Mouse (Mus musculus) lung, embryonic 16.5 days (tissue): ENCODE measurements around the gene Olfr1513. TPM values are rescaled to one million over a fixed set of nuclear protein-coding genes. Genes with fewer than 3 reads are reported as not detected.
"Not testable (repeated sequence)": the region's sequence is repeated elsewhere in the genome, so short reads cannot be mapped to it uniquely, and the experiment has no call there.

Experiments
- ATAC-seq: fragments of 200-750 bp; cut with Nextera tagmentation; 2 replicates; pipeline ENCODE4 v1.8.0; 2017; ENCODE audit warnings: low read depth, mild to moderate bottlenecking, moderate library complexity
- H3K27ac ChIP-seq: fragments of 300-500 bp; sonication (generic); 2 replicates; pipeline ENCODE4 v1.5.1; 2014; ENCODE audit warnings: mild to moderate bottlenecking, control low read depth, low read length
- H3K27me3 ChIP-seq: fragments of 300-500 bp; sonication (generic); 2 replicates; pipeline ENCODE4 v1.6.1; 2014; ENCODE audit warnings: low read depth, low read length, mixed read lengths; ENCODE audit not compliant: control insufficient read depth, insufficient read depth
- H3K36me3 ChIP-seq: fragments of 300-500 bp; sonication (generic); 2 replicates; pipeline ENCODE4 v1.6.1; 2014; ENCODE audit warnings: low read length; ENCODE audit not compliant: control insufficient read depth, insufficient read depth
- H3K4me1 ChIP-seq: fragments of 300-500 bp; sonication (generic); replicated peaks from 2 replicates; pipeline ENCODE4 v1.6.1; 2014; ENCODE audit warnings: low read length, mixed read lengths; ENCODE audit not compliant: control insufficient read depth, insufficient read depth
- H3K4me2 ChIP-seq: fragments of 300-500 bp; sonication (generic); 2 replicates; pipeline ENCODE4 v1.6.1; 2014; ENCODE audit warnings: low read depth, low read length, control low read depth
- H3K4me3 ChIP-seq: fragments of 300-500 bp; sonication (generic); 2 replicates; pipeline ENCODE4 v1.5.1; 2014; ENCODE audit warnings: mild to moderate bottlenecking, low read length, control low read depth
- H3K9ac ChIP-seq: fragments of 300-500 bp; sonication (generic); 2 replicates; pipeline ENCODE4 v1.6.1; 2014; ENCODE audit warnings: low read length, control low read depth
- H3K9me3 ChIP-seq: fragments of 300-500 bp; sonication (generic); 2 replicates; pipeline ENCODE4 v1.6.1; 2016; ENCODE audit warnings: low read length; ENCODE audit not compliant: control insufficient read depth
- WGBS: fragments of 180-500 bp; shearing (Covaris S2); extraction: QIAGEN DNeasy Blood & Tissue Kit; methylation state at CpG from one replicate; pipeline ENCODE4 v1.1.7; 2014; 5-methylcytosine and 5-hydroxymethylcytosine counted together
- polyA plus RNA-seq: library from polyadenylated mRNA; unstranded; fragments of >200 nt; fragmentation: Nextera tagmentation; extraction: Ambion mirVana; gene quantifications from 2 replicates; pipeline ENCODE4 v1.2.1, GENCODE M21; 2015

Gene Olfr1513
- polyA plus RNA-seq, result not detected in 2 replicates

- no peak within 1 kb of the TSS for H3K9ac ChIP-seq
- no peak for ATAC-seq
- 65% methylated on average over 4 of the region's 4 CpGs for WGBS
These were observed at the start of gene Olfr1513 for GRCm38 (mm10) chr14:52356308-52356707. Gene Olfr1513, minus strand, starts transcription at chr14:52356408.

GRCm38 (mm10) chr14:52397279-52397678 is 41.1 kb upstream of the Olfr1513 start, which contains the start of gene Olfr1511:
Gene Olfr1511, minus strand, starts transcription at chr14:52397379.
- no peak for ATAC-seq
- Histone ChIP-seq H3K36me3 (no peaks in the 10 kb centered on the region), H3K27ac (no peak within 1 kb of the TSS), H3K9me3 (no peaks in the 10 kb centered on the region), H3K4me2 (no peak within 1 kb of the TSS), H3K27me3 (no peaks in the 10 kb centered on the region), H3K4me1 (no peaks in the 10 kb centered on the region), H3K9ac (no peak within 1 kb of the TSS), H3K4me3 (no peak within 1 kb of the TSS)
- WGBS, result 74% methylated on average over 4 of the region's 4 CpGs

More at GRCm38 (mm10) chr14:52356308-52356707, at the start of gene Olfr1513:
- Histone ChIP-seq H3K4me3 (no peak within 1 kb of the TSS), H3K4me2 (no peak within 1 kb of the TSS), H3K9me3 (no peaks in the 10 kb centered on the region), H3K4me1 (no peaks in the 10 kb centered on the region), H3K36me3 (no peaks in the 10 kb centered on the region), H3K27me3 (no peaks in the 10 kb centered on the region), H3K27ac (no peak within 1 kb of the TSS)

DNA sequence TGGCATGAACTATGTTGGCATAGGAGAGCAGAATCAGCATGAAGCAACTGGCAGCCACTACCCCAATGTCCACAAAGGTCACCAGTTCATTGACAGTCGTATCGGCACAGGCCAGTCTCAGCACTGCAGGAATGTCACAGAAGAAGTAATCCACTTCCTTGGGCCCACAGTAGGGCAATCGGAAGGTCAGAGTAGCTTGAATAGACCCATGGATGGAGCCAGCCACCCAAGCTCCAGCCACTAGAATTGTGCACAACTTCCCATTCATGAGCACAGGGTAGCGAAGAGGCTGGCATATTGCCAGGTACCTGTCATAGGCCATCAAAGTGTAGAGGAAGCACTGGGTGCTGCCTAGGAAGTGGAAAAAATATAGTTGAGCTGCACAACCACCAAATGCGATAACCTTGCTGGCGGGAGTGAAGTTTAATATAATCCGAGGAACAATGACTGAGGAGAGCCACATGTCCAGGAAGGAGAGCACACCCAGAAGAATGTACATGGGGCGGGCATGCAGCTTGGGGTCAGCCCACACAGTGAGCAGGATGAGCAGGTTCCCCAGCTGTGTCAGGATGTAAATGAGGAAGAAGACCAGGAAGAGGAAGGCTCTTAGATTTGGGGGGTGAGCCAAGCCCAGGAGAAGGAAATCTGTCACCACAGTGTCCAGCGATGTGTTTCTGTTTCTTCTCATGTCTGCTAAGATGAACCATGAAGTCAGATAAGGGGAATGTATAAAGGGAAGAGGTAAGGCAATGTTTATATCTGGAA is 34.1 kb upstream of the Olfr1513 start:
- ATAC-seq, H3K4me1 ChIP-seq: not testable (repeated sequence)
- WGBS, result 82% methylated on average over 8 of the region's 9 CpGs

DNA sequence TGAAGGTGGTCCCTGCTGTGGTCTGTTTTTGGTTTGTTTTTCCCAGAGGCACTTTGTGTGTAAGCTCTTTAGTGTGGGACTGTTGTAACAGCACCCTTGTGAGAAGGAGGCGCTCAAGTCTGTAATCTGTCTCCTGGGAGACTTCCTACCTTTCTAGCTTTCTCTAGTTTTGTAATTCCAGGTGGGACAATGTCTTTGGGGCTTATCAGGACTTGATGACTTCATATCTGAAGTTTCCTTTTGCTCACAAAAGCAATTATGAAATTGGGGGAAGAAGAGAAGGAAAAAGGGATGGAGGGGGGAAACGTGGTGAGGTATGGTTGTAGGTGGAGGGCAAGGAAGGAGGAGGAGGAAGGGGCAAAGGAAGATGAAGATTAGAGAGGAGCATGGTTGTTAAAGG is 22.9 kb upstream of the Olfr1513 start, which contains the start of gene Olfr1512:
Olfr1512 (minus strand) TSS at position 101 of the 400 bp plus-strand sequence.
- Histone ChIP-seq H3K9ac (no peak within 1 kb of the TSS), H3K9me3 (no peaks in the 10 kb centered on the region), H3K4me3 (no peak within 1 kb of the TSS), H3K27ac (no peak within 1 kb of the TSS), H3K4me2 (no peak within 1 kb of the TSS), H3K4me1 (no peaks in the 10 kb centered on the region), H3K27me3 (no peaks in the 10 kb centered on the region), H3K36me3 (no peaks in the 10 kb centered on the region)
- 73% methylated on average over 2 of the region's 2 CpGs for WGBS
- ATAC-seq, result no peak

More for the DNA sequence above, 34.1 kb upstream of the Olfr1513 start:
- H3K9me3 ChIP-seq, H3K27ac ChIP-seq, H3K4me2 ChIP-seq, H3K27me3 ChIP-seq, H3K9ac ChIP-seq, H3K4me3 ChIP-seq, H3K36me3 ChIP-seq: not testable (repeated sequence)

- H3K36me3 ChIP-seq, result no peaks in the 10 kb centered on the region
- ATAC-seq, result no peak
- H3K4me3 ChIP-seq, result no peak overlapping the region
- H3K4me2 ChIP-seq, result no peak overlapping the region
- H3K27ac ChIP-seq, result no peak overlapping the region
- no peaks in the 10 kb centered on the region for H3K4me1 ChIP-seq
- no peaks in the 10 kb centered on the region for H3K27me3 ChIP-seq
- no peaks in the 10 kb centered on the region for H3K9me3 ChIP-seq
- 76% methylated on average over 3 of the region's 3 CpGs for WGBS
- H3K9ac ChIP-seq, result no peak overlapping the region
These were observed 12.5 kb upstream of the Olfr1513 start for GRCm38 (mm10) chr14:52368741-52369140.

DNA sequence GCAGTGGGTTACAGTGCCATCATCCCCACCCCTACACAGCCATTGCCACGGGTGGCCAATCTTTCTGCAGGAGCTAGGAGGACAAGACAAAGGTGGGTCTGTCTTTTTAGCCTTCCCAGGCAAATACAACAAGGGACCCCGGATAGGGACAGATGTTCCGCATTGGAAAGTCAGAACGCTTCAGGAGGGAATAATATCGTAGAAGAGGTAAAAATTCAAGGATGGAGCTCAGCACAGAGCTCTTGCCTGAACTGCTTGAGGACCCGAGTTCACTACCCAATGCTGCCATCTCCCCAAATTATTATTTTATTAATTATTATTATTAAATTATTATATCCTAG is 16.7 kb downstream of the Olfr1513 start:
- no peak for ATAC-seq
- H3K36me3 ChIP-seq, result no peaks in the 10 kb centered on the region
- H3K4me1 ChIP-seq, result no peaks in the 10 kb centered on the region
- H3K27me3 ChIP-seq, result no peaks in the 10 kb centered on the region
- no peak overlapping the region for H3K4me2 ChIP-seq
- 71% methylated on average over 6 of the region's 6 CpGs for WGBS
- peaks cover 3% of the 10 kb centered on the region for H3K9me3 ChIP-seq
- no peak overlapping the region for H3K4me3 ChIP-seq
- H3K27ac ChIP-seq, result no peak overlapping the region
- H3K9ac ChIP-seq, result no peak overlapping the region

DNA sequence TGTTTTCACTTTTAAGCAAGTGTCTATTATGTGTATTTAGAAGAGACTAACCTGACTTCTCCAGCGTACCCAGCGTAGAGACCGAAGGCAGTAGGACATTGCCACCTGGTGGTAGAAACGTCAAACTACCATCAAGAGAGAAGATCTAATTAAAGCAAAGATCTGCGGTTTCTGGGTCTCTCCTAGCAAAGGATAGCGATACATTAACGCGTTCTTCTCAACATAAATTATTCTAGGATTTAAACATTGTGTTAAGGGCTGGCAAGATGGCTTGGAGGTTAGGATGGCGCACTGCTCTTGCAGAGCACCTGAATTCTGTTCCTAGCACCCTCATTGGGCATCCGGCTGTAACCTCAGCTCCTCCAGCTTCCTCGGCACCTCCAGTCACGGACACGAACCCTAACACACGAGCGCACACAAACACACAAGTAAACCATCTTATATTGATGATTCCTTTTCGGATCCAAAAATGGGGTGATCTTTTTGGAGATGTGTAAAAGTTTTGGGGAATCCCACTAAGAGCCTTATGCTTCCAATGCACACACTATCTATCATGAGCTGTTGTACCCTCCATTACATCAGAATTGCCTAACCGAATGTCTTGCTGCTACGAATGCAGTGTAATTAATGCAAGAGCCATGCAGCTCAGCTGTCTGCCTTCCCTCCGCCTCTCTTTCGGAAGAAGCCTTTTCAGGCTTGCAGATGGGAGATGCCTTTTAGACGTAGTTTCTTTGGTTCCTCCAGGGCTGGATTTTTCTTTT is 17.3 kb downstream of the Olfr1513 start:
- H3K4me1 ChIP-seq, result no peaks in the 10 kb centered on the region
- H3K36me3 ChIP-seq, result no peaks in the 10 kb centered on the region
- H3K27me3 ChIP-seq, result no peaks in the 10 kb centered on the region
- no peak overlapping the region for H3K27ac ChIP-seq
- no peaks in the 10 kb centered on the region for H3K9me3 ChIP-seq
- no peak overlapping the region for H3K9ac ChIP-seq
- peak; percentile 80 for ATAC-seq
- WGBS, result 25% methylated on average over 21 of the region's 21 CpGs
- H3K4me3 ChIP-seq, result peak overlapping the region; percentile 7; the same call in 1 of the 2 replicates
- H3K4me2 ChIP-seq, result peak overlapping the region; percentile 31; the same call in 1 of the 2 replicates

- 65% methylated on average over 3 of the region's 3 CpGs for WGBS
- H3K4me2 ChIP-seq, result no peak overlapping the region
- H3K36me3 ChIP-seq, result no peaks in the 10 kb centered on the region
- no peaks in the 10 kb centered on the region for H3K9me3 ChIP-seq
- H3K27me3 ChIP-seq, result peaks cover 34% of the 10 kb centered on the region
- H3K27ac ChIP-seq, result no peak overlapping the region
- no peak for ATAC-seq
- H3K4me3 ChIP-seq, result no peak overlapping the region
- no peak overlapping the region for H3K9ac ChIP-seq
- peaks cover 7% of the 10 kb centered on the region for H3K4me1 ChIP-seq
These were observed 24.0 kb downstream of the Olfr1513 start for GRCm38 (mm10) chr14:52332171-52332570.

- ATAC-seq, result no peak
- Histone ChIP-seq H3K27ac (no peak overlapping the region), H3K27me3 (peaks cover 40% of the 10 kb centered on the region), H3K9me3 (no peaks in the 10 kb centered on the region), H3K36me3 (no peaks in the 10 kb centered on the region), H3K4me1 (peaks cover 7% of the 10 kb centered on the region), H3K9ac (no peak overlapping the region), H3K4me3 (no peak overlapping the region), H3K4me2 (no peak overlapping the region)
- 30% methylated on average over 4 of the region's 4 CpGs for WGBS
These were observed 25.0 kb downstream of the Olfr1513 start for GRCm38 (mm10) chr14:52331069-52331750.
